Mouse (Mus musculus): ENCODE measurements around the gene Abhd18.
"Not testable (repeated sequence)": the region's sequence is repeated elsewhere in the genome, so short reads cannot be mapped to it uniquely, and the experiment has no call there.

DNA sequence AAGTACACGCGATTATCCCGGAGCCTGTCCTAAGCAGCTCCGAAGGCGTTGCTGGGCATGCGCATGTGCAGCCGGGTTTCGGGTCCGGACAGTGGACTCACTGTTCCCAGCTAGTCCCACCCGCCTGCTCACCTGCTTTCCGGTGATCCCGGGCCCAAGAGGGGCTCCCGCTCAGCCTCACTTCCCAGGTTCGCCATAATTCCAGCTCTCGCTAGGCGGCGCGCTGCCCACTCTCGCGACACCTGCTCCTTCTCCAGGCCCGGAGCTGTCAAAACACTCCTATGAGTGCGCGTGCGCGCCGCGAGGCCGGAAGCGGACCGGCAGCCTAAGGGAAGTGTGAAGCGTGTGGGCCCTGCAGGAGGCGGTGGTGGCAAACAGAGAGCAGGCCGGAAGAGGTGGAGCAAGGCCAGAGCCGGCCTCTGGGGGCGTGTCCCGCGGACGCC is 47.1 kb downstream of the Abhd18 start:
- not testable (repeated sequence) for TF ChIP-seq CTCF (IDR thresholded peaks at IDR 0.05; ENCODE audit: low read depth, low read length); TAL1 (conservative IDR thresholded peaks at IDR 0.05; ENCODE audit: low read depth, low read length); GATA1 (IDR thresholded peaks at IDR 0.05; ENCODE audit: borderline replicate concordance, low read length)

All from G1E (cell line).